27 mouse cellular contexts compared by ENCODE assay signal in genomic region chr9:21334747-21335146, GRCm38 (mm10). TPM values are rescaled to one million over a fixed set of nuclear protein-coding genes. Genes with fewer than 3 reads are reported as not detected.
"Had no signal": no experiment of that assay in that cellular context is flagged by ENCODE, and none has a peak within 500 bp of the region (broad histone marks: within the 10 kb centered on the region; RNA-seq: fewer than 3 reads in every experiment).

No protein-coding gene starts in this region.

- H3K9me3 ChIP-seq: heart, embryonic 13.5 days; heart, embryonic 15.5 days; hindbrain, embryonic 10.5 days; hindbrain, embryonic 12.5 days; hindbrain, embryonic 15.5 days; kidney, embryonic 15.5 days; limb, embryonic 13.5 days; limb, embryonic 15.5 days; liver, embryonic 12.5 days had no signal

- H3K4me2 ChIP-seq: heart, embryonic 11.5 days; heart, embryonic 13.5 days; heart, embryonic 15.5 days; hindbrain, embryonic 12.5 days; hindbrain, embryonic 15.5 days; kidney, embryonic 15.5 days; limb, embryonic 13.5 days; limb, embryonic 15.5 days; liver, embryonic 12.5 days had no signal

- DNase-seq: gastrocnemius, postnatal 14 days; kidney, adult 11 months; kidney, adult 2 months; kidney, adult 9 months; kidney, postnatal 14 days; kidney, postnatal 36 days; layer of hippocampus, adult 9-11 months; layer of hippocampus, postnatal 36 days; left cerebral cortex, postnatal 4 days had no signal

- H3K9ac ChIP-seq: heart, embryonic 15.5 days; hindbrain, embryonic 12.5 days; hindbrain, embryonic 15.5 days; kidney, embryonic 15.5 days; limb, embryonic 13.5 days; limb, embryonic 15.5 days; liver, embryonic 12.5 days; liver, embryonic 14.5 days had no signal

- H3K27ac ChIP-seq: hindbrain, embryonic 10.5 days; hindbrain, embryonic 12.5 days; hindbrain, embryonic 15.5 days; hindbrain, postnatal 0 days; kidney, embryonic 15.5 days; kidney, postnatal 0 days; limb, embryonic 13.5 days; limb, embryonic 15.5 days; liver, embryonic 12.5 days; liver, embryonic 14.5 days had no signal

- H3K4me3 ChIP-seq: heart, embryonic 13.5 days; heart, embryonic 15.5 days; hindbrain, embryonic 10.5 days; hindbrain, embryonic 12.5 days; hindbrain, embryonic 15.5 days; kidney, embryonic 15.5 days; limb, embryonic 13.5 days; limb, embryonic 15.5 days; liver, embryonic 12.5 days had no signal

- H3K27me3 ChIP-seq: heart, embryonic 13.5 days; heart, embryonic 15.5 days; hindbrain, embryonic 12.5 days; hindbrain, embryonic 15.5 days; kidney, embryonic 15.5 days; limb, embryonic 13.5 days; limb, embryonic 15.5 days; liver, embryonic 12.5 days had no signal

- H3K36me3 ChIP-seq: heart, embryonic 15.5 days; hindbrain, embryonic 15.5 days; limb, embryonic 15.5 days had no signal

RNA-seq across cellular contexts. Expression of gene Ap1m2, which starts 22.6 kb away (rescaled TPM):
- total RNA-seq: gastrocnemius, adult 8-10 months; gastrocnemius, postnatal 14 days; gastrocnemius, postnatal 4 days; heart, adult 18-20 months; heart, postnatal 10 days; heart, postnatal 4 days had no signal
